Mouse (Mus musculus) lung, postnatal 10 days (tissue): ENCODE data around the gene Gm5901.
"Not testable (repeated sequence)": the region's sequence is repeated elsewhere in the genome, so short reads cannot be mapped to it uniquely, and the experiment has no call there.

ENCODE experiments used
- DNase-seq: peaks from one replicate; pipeline ENCODE4 v3.0.0; 2021

Gm5901 gene

GRCm38 (mm10) chr7:105374866-105375265 lies at the start of gene Gm5901:
Gene Gm5901 (plus strand): TSS chr7:105375038.
- DNase-seq = no peak

- DNase-seq = no peak
Observed at GRCm38 (mm10) chr7:105325302-105325701, 49.5 kb upstream of the Gm5901 start.

GRCm38 (mm10) chr7:105334004-105334403 lies 40.8 kb upstream of the Gm5901 start, which contains the start of gene Olfr690:
Gene Olfr690 (minus strand): TSS chr7:105334104.
- DNase-seq = no peak

GRCm38 (mm10) chr7:105342170-105342569 lies 32.7 kb upstream of the Gm5901 start, which contains the start of gene Olfr691:
Gene Olfr691 (minus strand): TSS chr7:105342270.
- DNase-seq = no peak

- DNase-seq = no peak
Observed at GRCm38 (mm10) chr7:105342752-105343151, 32.1 kb upstream of the Gm5901 start.

GRCm38 (mm10) chr7:105356064-105356463 lies 18.8 kb upstream of the Gm5901 start:
- DNase-seq = not testable (repeated sequence)

- not testable (repeated sequence) for DNase-seq
Observed at GRCm38 (mm10) chr7:105356487-105356886, 18.4 kb upstream of the Gm5901 start.

GRCm38 (mm10) chr7:105361713-105362112 lies 13.1 kb upstream of the Gm5901 start:
- no peak for DNase-seq

- DNase-seq = no peak
Observed at GRCm38 (mm10) chr7:105367268-105367667, 7.6 kb upstream of the Gm5901 start.

- DNase-seq = no peak
Observed at GRCm38 (mm10) chr7:105367930-105368329, 6.9 kb upstream of the Gm5901 start, which contains the start of gene Olfr692. Gene Olfr692 (plus strand): TSS chr7:105368230.

- DNase-seq = no peak
Observed at GRCm38 (mm10) chr7:105368521-105368920, 6.3 kb upstream of the Gm5901 start.

GRCm38 (mm10) chr7:105372912-105373311 lies 1.9 kb upstream of the Gm5901 start:
- no peak for DNase-seq

- DNase-seq = no peak
Observed at GRCm38 (mm10) chr7:105373509-105373908, 1.3 kb upstream of the Gm5901 start.

GRCm38 (mm10) chr7:105373976-105374375 lies 862 bp upstream of the Gm5901 start:
- no peak for DNase-seq

- DNase-seq = no peak
Observed at GRCm38 (mm10) chr7:105380329-105380728, 5.5 kb downstream of the Gm5901 start.

GRCm38 (mm10) chr7:105387696-105388095 lies 12.9 kb downstream of the Gm5901 start:
- DNase-seq = no peak

GRCm38 (mm10) chr7:105390236-105390635 lies 15.4 kb downstream of the Gm5901 start:
- DNase-seq = no peak

- DNase-seq = no peak
Observed at GRCm38 (mm10) chr7:105394606-105395005, 19.8 kb downstream of the Gm5901 start.

GRCm38 (mm10) chr7:105395131-105395820 lies 20.4 kb downstream of the Gm5901 start:
- DNase-seq = no peak

GRCm38 (mm10) chr7:105396126-105396525 lies 21.3 kb downstream of the Gm5901 start:
- DNase-seq = no peak

GRCm38 (mm10) chr7:105399058-105399934 lies 24.5 kb downstream of the Gm5901 start:
- DNase-seq = no peak

GRCm38 (mm10) chr7:105399935-105400624 lies 25.2 kb downstream of the Gm5901 start, which contains the start of gene Fam160a2:
Gene Fam160a2 (minus strand): TSS chr7:105400054.
- peak; percentile 100 for DNase-seq

GRCm38 (mm10) chr7:105404268-105404667 lies 29.4 kb downstream of the Gm5901 start, which contains the start of gene Cnga4:
Gene Cnga4 (plus strand): TSS chr7:105404568.
- DNase-seq = no peak
